Mouse (Mus musculus): Measurements from ENCODE around the gene Lefty2.
A peak's percentile ranks its signal among the peaks of the same experiment; 100 is the strongest.
"Not testable (repeated sequence)": the region's sequence is repeated elsewhere in the genome, so short reads cannot be mapped to it uniquely, and the experiment has no call there.

Gene Lefty2

GRCm38 (mm10) chr1:180894088-180894987, 1.4 kb downstream of the Lefty2 start:
- not testable (repeated sequence) for DNase-seq (ENCODE audit: extremely low read depth, low read depth)

- DNase-seq (ENCODE audit: extremely low read depth, low read depth) = peak; percentile 51
Measured at GRCm38 (mm10) chr1:180901107-180901506, 8.2 kb downstream of the Lefty2 start.

DNA sequence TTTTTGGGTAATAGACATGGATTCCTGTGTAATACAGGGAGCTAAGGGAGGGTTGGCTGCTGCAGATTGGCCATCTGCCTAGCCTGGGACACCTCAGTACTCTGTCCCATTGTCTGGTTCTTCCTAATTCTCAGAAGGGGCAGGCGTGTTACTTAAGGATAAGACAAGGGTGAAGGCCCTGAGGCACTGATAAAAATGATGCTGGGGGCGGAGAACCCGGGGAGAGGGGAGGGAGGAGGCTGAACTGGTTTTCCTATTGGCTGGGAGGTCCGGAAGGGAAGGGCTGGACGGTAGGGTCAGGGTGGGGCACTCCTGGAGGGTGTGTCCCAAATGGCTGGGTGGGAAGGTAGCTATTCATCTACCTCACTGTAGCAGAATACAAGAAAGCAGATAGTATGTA, 10.0 kb downstream of the Lefty2 start:
- peak; percentile 99 for DNase-seq (ENCODE audit: extremely low read depth, low read depth)

DNA sequence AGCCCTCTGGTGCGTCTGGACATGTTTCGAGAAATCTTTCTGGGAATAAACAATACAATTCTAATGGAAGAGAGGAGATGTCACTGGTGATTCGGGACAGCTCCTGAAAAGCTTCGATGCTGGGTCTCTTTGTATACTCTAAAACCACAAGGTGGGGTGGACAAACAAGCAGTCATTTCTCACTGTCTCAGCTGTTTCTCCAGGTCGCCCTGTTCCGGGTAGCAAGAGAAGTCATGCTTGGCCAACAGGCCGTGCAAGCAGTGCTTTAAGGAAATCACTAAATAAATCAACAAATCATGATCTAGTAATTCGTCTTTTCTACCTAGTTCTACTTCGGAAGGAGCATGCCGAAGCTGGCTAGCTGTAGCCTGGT, 10.7 kb downstream of the Lefty2 start:
- DNase-seq (ENCODE audit: extremely low read depth, low read depth) = no peak

GRCm38 (mm10) chr1:180904039-180904814, 11.3 kb downstream of the Lefty2 start, which contains the start of gene Pycr2:
TSS of gene Pycr2 (plus strand) at chr1:180904293.
- peak; percentile 87 for DNase-seq (ENCODE audit: extremely low read depth, low read depth)

DNA sequence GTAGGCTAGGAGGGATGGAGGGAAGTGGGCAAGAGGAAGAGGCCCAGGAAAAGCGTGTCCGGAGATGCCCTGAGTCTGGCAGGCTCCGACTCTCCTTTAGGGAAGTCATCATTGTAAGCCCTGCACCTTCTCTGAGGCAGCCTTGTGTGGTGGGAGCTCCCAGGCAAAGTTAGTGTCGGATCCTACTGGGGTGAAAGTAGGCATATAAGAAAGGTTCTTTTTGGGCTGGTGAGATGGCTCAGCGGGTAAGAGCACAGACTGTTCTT, 11.8 kb downstream of the Lefty2 start:
- DNase-seq (ENCODE audit: extremely low read depth, low read depth) = no peak

- no peak for DNase-seq (ENCODE audit: extremely low read depth, low read depth)
Measured at GRCm38 (mm10) chr1:180905307-180905706, 12.4 kb downstream of the Lefty2 start.

DNA sequence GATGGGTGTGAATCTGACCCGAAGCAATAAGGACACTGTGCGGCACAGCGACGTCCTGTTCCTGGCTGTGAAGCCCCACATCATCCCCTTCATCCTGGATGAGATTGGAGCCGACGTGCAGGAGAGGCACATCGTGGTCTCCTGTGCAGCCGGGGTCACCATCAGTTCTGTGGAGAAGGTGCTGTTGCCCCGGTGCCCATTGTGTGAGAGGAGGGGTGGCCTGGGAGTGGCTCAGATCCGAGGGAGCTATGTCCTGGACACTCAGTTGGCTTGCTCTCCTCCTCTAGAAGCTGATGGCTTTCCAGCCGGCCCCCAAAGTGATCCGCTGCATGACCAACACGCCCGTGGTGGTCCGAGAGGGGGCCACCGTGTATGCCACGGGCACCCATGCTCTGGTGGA, 13.0 kb downstream of the Lefty2 start:
- DNase-seq (ENCODE audit: extremely low read depth, low read depth) = no peak

DNA sequence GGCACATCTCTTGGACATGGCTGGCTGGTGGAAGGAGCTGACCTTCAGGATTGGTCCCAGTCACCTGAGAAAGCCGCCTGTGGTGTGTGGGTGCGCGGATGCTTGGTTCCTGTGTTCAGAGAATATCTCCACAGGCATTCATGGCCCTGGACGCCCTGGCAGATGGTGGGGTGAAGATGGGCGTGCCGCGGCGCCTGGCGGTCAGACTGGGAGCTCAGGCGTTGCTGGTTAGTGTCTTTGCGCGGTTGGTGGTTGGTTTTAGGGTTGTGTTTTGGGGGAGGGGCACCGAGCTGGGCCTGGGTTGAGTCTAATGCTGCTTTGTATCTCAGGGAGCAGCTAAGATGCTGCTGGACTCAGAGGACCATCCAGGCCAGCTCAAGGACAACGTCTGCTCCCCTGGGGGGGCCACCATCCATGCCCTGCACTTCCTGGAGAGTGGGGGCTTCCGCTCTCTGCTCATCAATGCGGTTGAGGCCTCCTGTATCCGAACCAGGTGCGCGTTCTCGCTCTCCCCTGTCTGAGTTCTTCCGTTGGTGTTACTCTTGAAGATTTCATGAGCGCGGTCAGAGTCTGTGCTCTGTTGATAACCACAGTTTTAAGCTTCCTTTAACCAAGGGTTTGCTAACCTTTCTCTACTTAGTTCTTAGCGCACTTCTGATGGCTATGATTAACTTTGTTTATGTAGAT, 13.7 kb downstream of the Lefty2 start:
- DNase-seq (ENCODE audit: extremely low read depth, low read depth) = peak; percentile 59

GRCm38 (mm10) chr1:180911138-180911537, 18.2 kb downstream of the Lefty2 start:
- DNase-seq (ENCODE audit: extremely low read depth, low read depth) = no peak

DNA sequence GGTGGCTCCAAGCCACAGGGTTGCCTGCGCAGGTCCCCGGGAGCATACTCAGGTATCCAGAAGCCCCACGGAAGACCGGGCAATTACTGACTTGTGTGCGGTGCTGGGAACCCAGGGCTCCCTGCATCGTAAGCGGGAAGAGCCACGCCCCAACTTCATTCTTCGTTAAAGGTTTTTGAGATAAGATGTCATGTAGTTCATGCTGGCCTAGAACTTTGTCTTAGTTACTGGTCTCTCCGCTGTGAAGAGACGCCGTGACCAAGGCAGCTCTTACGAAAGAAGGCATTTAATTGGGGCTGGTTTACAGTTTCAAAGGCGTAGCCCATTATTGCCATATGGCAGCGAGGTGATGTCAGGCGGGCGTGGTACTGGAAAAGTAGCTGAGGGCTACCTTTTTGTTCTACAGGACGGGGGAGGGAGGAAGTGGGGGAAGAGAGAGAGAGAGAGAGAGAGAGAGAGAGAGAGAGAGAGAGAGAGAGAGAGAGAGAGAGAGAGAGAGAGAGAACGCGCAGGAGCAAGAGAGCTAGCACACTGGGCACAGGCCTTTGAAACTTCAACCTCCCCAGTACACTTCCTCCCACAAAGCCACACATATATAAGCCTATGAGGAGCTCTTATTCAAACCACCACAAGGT, 18.9 kb downstream of the Lefty2 start:
- peak; percentile 71 for DNase-seq (ENCODE audit: extremely low read depth, low read depth)

GRCm38 (mm10) chr1:180912792-180913191, 19.9 kb downstream of the Lefty2 start:
- no peak for DNase-seq (ENCODE audit: extremely low read depth, low read depth)

- no peak for DNase-seq (ENCODE audit: extremely low read depth, low read depth)
Measured at GRCm38 (mm10) chr1:180913797-180914196, 20.9 kb downstream of the Lefty2 start.

- no peak for DNase-seq (ENCODE audit: extremely low read depth, low read depth)
Measured at GRCm38 (mm10) chr1:180916425-180916824, 23.5 kb downstream of the Lefty2 start.

DNA sequence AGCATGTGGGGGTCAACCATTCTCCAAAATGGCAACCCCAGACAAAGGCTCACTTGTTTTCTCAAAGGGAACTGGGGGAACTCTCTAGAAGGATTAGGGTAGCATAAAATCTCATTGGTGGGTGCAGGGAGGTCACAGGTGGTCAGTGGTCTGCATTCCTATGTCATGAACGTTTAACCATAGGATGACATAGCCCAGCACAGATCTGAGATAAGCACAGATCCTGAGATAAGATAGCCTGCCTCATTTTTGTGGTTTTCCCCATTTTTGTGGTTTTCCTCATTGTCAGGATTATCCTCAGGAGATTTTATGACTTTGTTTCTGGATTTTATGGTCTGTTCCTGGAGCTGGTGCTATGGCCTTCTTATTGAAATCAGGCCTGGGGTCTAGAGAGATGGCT, 24.1 kb downstream of the Lefty2 start:
- DNase-seq (ENCODE audit: extremely low read depth, low read depth) = no peak

GRCm38 (mm10) chr1:180919686-180920085, 26.8 kb downstream of the Lefty2 start:
- DNase-seq (ENCODE audit: extremely low read depth, low read depth) = no peak

- peak; percentile 76 for DNase-seq (ENCODE audit: extremely low read depth, low read depth)
Measured at GRCm38 (mm10) chr1:180922273-180923048, 29.6 kb downstream of the Lefty2 start.

DNA sequence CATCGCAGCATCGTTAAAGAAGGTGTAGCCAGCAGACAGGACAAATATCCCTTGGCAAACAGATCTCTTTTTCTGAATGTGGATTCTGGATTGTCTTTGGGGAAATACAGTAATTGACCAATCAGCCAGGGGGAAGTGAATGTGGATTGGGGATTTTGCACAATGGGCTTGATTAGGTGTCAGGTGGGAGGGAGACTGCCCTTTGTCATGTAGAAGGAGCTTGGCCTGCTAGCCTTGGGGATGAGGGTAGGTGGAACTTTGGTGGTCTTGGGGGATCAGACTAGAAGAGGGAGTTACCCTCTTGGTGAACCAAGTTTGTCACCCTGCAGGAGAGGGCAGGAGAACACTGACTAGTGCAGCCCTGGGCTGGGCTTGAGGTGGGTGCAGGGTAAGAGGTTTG, 31.8 kb downstream of the Lefty2 start:
- DNase-seq (ENCODE audit: extremely low read depth, low read depth) = no peak

DNA sequence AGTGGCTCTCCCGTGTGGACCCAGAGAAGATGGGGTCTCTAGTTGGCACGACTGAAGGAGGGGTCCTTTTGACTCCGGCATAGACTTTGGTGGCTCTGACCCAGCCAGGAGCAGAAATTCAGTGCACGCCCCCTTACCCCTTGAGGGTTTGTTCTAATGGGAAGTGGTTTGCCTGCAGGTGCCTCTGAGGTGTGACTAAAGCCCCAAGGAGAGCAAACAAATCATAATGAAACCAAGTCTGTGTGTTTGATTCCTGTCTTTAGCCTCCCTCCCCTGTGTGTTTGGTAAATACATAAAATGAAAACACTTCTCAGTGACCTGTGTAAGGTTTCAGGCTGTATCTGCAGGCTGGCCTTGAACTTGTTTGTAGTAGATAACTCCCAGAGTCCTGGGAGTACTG, 33.4 kb downstream of the Lefty2 start:
- DNase-seq (ENCODE audit: extremely low read depth, low read depth) = no peak

DNA sequence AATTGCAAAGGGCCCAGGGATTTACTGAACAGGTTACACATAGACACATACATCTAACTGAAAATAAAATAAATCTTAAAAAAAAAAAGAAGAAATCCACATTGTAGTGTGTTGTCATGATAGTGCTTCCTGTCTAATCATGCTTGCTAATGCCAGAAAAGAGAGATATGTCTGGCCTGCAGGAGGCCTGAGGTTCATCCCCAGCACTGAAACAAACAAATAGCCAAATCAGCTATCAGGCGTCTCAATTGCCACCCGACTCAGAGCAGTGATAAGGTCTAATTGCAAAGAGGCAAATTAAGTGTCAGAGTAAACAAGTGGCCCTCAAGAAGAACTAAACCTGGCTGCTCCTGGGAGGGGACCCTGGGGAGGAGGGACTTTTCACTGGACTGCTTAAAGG, 36.7 kb downstream of the Lefty2 start:
- no peak for DNase-seq (ENCODE audit: extremely low read depth, low read depth)

DNA sequence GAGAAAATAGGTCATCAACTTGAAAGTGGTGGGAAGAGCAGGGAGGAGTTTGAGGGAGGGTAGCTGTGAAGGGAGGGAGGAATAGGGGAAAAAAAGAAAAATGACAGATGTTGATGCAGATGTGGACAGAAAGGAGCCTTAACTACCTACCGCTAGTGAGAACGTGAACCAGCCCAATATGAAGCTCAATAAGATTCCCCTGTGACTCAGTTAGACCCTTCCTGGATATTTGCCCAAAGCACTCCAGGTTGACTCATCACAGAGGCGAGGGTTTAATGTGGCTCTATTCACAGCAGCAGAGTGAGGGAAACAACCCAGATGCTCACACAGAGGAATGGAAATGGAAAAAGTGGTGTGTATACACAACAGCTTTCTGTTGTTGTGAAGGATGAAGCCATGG, 38.2 kb downstream of the Lefty2 start:
- DNase-seq (ENCODE audit: extremely low read depth, low read depth) = no peak

All from MEL-GATA-1-ER (cell line).